Mouse (Mus musculus) erythroblast, embryonic 14.5 days (primary cell): Measurements from ENCODE around the gene Gm21887.
"Not testable (repeated sequence)": the region's sequence is repeated elsewhere in the genome, so short reads cannot be mapped to it uniquely, and the experiment has no call there.

Source experiments
- GATA1 ChIP-seq: IDR thresholded peaks from 2 replicates; pipeline ENCODE4 v1.6.1; 2012; ENCODE audit warnings: low read length, inconsistent platforms, mixed read lengths
- TAL1 ChIP-seq: IDR thresholded peaks from 3 replicates; pipeline ENCODE4 v1.6.1; 2012; ENCODE audit warnings: low read length, inconsistent platforms, mixed read lengths

DNA sequence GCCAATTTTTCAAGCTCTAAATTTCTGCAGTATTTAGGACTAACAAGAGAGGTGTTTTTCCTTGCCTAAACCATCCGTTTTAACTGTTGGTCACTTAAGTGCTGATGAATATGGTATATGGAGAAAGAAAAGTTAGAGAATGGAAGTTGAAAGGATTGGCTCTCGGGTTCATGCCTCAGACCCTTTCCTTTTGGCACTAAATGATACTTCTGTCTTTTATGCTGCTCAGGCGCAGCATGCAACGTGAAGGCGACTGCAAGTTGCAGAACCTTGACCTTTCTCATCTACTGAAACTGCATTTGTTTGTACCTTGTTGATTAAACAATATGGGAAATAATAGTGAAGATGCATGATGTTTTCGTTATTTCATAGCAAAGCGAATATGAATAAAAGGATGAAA is 38.9 kb upstream of the Gm21887 start:
- TF ChIP-seq TAL1, GATA1: not testable (repeated sequence)
